Mouse (Mus musculus): ENCODE measurements around the gene Clec3a.

The Clec3a gene

GRCm38 (mm10) chr8:114417786-114418185, at the start of gene Clec3a:
Gene Clec3a, plus strand, starts transcription at chr8:114418086.
- DNase-seq (ENCODE audit: low spot score in 2 of 2) = no peak

DNA sequence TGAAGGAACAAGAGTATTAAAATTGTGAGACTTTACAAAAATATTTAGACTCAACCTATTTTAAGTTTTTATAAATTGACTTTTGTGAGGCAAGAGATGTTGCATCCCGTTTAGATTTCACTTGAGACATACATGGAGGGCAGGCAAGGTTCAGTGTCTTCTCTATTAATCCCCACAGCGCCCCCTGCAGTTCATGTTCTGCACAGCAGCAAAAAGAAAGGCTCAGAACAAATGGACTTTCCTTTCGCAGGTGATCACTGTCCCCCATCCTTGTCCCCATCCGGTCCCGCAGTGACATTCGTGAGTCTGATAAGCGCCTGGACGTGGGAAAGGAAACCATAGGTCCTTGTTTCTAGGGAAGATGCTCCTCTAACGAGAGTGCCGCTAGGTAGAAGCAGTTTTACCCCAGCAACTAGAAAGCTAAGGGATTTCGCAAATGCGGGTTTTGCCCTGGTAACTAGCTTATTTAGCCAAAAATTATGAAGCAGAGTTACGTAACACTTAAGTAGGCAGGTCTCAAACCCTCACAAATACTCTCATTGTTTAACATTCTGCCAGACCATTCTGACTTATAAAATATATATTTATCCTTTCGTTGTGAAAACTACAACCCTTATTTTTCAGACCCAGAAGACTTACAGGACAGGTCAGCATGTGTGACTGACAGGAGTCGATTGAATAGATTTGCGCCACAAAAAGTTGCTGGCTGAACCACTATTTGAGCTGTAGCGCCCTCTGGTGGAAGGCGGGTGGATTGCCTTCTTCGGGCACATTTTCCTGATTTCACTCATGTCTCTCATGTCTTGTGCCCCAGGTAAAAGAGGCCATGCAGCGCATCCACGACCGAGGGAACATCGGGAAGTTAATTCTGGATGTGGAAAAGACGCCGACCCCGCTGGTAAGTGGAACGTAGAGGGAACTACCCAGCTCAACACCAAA, 48.6 kb upstream of the Clec3a start:
- peak; percentile 22 to 41 for DNase-seq (ENCODE audit: low spot score in 2 of 2)

- no peak for DNase-seq (ENCODE audit: low spot score in 2 of 2)
Measured at GRCm38 (mm10) chr8:114374390-114374789, 43.5 kb upstream of the Clec3a start.

GRCm38 (mm10) chr8:114384189-114384588, 33.7 kb upstream of the Clec3a start:
- no peak for DNase-seq (ENCODE audit: low spot score in 2 of 2)

GRCm38 (mm10) chr8:114387494-114387893, 30.4 kb upstream of the Clec3a start:
- DNase-seq (ENCODE audit: low spot score in 2 of 2) = no peak

- DNase-seq (ENCODE audit: low spot score in 2 of 2) = no peak
Measured at GRCm38 (mm10) chr8:114390465-114391254, 27.2 kb upstream of the Clec3a start.

DNA sequence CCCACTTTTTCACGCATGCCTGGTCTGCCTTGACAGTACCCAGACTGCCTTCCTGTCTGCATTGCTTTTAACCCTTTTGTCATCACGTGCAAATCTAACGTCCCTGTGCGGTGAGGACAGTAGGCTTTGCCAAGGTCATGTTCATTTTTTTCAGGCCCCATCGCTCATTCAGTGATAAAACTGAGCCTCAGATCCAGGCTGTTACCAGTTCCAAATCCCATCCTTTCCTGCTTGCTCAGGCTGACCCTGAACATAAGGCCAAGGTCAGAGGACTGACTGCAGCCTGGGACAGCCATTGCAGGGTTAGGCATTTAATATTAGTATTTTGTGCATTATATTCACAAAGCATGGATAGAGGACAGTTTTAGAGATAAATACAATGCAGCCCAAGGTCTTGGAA, 19.6 kb upstream of the Clec3a start:
- no peak for DNase-seq (ENCODE audit: low spot score in 2 of 2)

DNA sequence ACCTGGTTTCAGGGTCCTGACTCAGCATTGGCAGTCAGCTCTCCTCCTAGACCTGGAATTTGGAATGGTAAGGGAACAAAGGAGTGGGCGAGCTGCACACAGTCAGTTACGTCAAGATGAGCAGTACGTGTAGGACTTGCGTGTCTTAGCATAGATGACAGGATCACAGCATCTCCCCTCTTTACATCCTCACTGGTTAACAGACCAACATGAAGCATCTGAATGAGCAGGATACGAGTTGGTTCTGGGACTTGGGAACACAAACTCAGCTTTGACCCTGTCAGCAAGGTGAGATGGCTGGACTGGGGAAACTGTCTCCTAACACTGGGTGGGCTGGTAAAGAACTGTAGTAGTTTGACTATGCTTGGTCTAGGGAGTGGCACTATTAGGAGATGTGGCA, 18.6 kb upstream of the Clec3a start:
- DNase-seq (ENCODE audit: low spot score in 2 of 2) = no peak

- DNase-seq (ENCODE audit: low spot score in 2 of 2) = no peak
Measured at GRCm38 (mm10) chr8:114401679-114402078, 16.2 kb upstream of the Clec3a start.

GRCm38 (mm10) chr8:114411421-114411820, 6.5 kb upstream of the Clec3a start:
- no peak for DNase-seq (ENCODE audit: low spot score in 2 of 2)

GRCm38 (mm10) chr8:114418486-114418885, 600 bp downstream of the Clec3a start:
- no peak for DNase-seq (ENCODE audit: low spot score in 2 of 2)

DNA sequence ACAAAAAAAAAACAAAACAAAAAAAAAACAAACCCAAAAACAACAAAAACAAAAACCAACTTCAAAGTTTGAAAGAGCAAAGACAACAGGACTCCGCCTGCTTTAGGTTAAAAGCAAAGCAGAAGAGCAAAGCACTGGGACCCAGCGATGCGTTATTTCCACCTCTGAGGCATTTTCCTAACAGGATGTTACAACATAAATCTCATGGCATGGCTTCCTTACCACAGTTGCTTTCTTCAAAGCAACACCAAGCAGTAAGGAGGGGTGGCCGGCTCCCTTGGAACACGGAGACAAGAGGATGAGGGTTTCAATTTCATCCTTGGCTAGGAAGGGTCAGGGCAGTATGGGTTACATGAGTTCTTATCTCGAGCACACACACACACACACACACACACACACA, 1.0 kb downstream of the Clec3a start:
- no peak for DNase-seq (ENCODE audit: low spot score in 2 of 2)

DNA sequence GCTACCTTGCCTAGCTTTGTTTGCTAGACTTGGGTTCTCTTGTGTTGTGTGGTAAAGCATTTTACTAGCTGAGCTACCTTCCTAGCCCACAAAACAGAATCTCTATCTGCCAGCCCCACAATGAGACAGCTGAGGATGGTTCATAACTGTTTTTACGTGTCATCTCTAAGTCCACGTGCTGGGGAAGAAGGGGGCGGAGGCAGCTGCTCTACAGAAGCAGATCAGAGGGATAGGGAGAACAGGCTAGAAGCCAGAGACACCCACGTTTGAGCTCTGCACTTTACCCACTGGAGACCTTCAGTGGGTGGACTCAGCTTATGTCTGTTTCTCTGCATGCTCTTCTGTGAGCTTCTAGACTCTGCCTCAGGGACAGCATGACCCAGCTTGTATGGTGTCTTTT, 3.7 kb downstream of the Clec3a start:
- no peak for DNase-seq (ENCODE audit: low spot score in 2 of 2)

GRCm38 (mm10) chr8:114438236-114438635, 20.4 kb downstream of the Clec3a start:
- DNase-seq (ENCODE audit: low spot score in 2 of 2) = peak; percentile 43 to 63

DNA sequence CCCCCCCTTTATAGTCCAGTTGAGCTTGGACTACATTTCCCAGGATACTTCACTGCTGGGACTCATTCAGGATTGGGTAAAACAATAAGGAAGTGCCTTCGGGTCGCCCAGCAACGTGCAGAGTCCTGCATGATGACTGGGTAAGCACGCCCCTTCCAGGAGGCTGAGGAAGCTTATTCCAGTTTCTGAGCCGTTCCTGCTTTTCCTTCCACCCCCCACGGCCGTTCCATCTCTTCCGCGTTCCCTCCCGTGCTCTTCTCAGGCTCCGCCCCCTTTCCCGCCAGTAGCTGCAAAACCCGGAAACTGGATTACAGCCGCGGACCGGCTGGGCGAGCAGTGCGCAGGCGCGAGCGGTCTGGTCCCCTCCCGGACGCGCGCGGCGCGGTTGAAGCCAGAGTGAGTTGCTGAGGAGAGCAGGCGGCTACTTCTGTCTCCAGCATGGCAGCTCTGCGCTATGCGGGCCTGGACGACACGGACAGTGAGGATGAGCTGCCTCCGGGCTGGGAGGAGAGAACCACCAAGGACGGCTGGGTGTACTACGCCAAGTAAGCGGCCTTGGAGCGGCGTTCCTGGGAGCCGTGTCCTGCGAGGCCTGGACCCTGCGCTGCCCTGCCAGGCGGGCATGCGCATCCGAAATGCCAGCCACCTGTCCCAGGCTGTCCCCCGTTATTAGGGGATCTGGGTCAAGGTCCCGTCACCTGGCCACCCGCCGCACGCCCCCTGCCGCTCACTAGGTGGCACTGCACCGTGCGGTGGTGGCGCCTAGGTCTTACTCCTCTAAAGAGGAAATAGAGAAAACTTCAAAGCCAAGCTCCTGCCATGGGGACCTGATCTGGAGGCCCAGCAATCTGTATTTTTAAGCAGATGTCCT, 21.7 kb downstream of the Clec3a start, which contains the start of gene Wwox:
Gene Wwox (plus strand): TSS at position 322 of the 871 bp plus-strand sequence.
- DNase-seq (ENCODE audit: low spot score in 2 of 2) = peak; percentile 99

DNA sequence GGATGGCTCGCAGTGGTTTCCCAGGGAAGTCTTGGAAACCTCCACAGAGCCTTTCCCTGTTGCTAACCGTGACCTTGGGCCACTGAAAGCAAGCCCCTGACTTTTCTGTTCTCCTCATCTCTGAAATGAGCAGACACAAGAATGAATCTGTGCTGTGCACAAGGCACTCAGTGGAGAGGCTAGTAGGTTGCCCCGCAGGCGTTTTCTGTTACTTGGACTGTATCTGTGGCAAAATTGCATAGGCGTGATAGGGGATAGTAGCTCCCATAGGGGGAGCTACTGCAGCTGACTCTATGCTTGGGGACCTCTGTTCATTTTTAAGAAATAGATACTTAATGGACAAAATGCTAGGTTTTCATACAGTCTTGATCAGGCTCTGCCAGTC, 22.3 kb downstream of the Clec3a start:
- DNase-seq (ENCODE audit: low spot score in 2 of 2) = no peak

- peak; percentile 20 to 44 for DNase-seq (ENCODE audit: low spot score in 2 of 2)
Measured at GRCm38 (mm10) chr8:114441616-114442015, 23.7 kb downstream of the Clec3a start.

GRCm38 (mm10) chr8:114446884-114447283, 29.0 kb downstream of the Clec3a start:
- DNase-seq (ENCODE audit: low spot score in 2 of 2) = no peak

- DNase-seq (ENCODE audit: low spot score in 2 of 2) = no peak
Measured at GRCm38 (mm10) chr8:114452278-114452677, 34.4 kb downstream of the Clec3a start.

GRCm38 (mm10) chr8:114452781-114453221, 34.9 kb downstream of the Clec3a start:
- peak; percentile 22 to 55 for DNase-seq (ENCODE audit: low spot score in 2 of 2)

- no peak for DNase-seq (ENCODE audit: low spot score in 2 of 2)
Measured at GRCm38 (mm10) chr8:114455302-114455701, 37.4 kb downstream of the Clec3a start.

- DNase-seq (ENCODE audit: low spot score in 2 of 2) = no peak
Measured at GRCm38 (mm10) chr8:114455953-114456352, 38.1 kb downstream of the Clec3a start.
